Mouse (Mus musculus): ENCODE measurements at regions not wholly inside any gene's neighbourhood (a gene's known extent, or its start where the extent isn't known, plus 50 kb on each side); places are given as distances from the start of the nearest gene placed in this dataset.
A peak's percentile ranks its signal among the peaks of the same experiment; 100 is the strongest.

DNA sequence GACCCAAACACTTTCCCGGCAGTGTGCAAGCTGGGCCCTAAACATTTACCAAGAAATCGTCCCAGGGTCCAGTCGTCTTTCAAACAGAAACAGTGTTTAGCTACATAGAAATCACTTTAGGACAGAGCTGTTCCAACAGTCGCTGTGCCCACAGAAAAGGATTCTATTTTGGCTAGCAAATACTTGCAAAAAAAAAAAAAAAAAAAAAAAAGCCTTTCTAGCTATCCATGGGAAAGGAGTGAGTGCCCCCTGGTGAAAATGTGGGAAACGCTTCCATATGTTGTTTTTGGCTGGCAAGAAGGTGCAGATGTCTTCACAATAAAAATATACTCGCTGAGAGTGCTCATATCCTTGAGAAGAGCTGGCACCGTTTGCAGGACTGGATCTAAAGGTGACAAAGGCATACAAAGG, 159.5 kb downstream of the Gm19935 start:
- TF ChIP-seq EP300 (IDR thresholded peaks at IDR 0.05) (no peak), CTCF (IDR thresholded peaks at IDR 0.05) (peak; percentile 68)

Data from lung, postnatal 0 days (tissue).